Mouse (Mus musculus) neural tube, embryonic 14.5 days (tissue): Measurements from ENCODE around the gene Rogdi. TPM values are rescaled to one million over a fixed set of nuclear protein-coding genes. Genes with fewer than 3 reads are reported as not detected.

ENCODE experiments used
- ATAC-seq: fragments of 200-750 bp; cut with Nextera tagmentation; 2 replicates; pipeline ENCODE4 v1.8.0; 2017; ENCODE audit warnings: low read depth, mild to moderate bottlenecking, moderate TSS enrichment, moderate library complexity
- H3K27ac ChIP-seq: fragments of 300-500 bp; sonication (generic); 2 replicates; pipeline ENCODE4 v1.5.1; 2014; ENCODE audit warnings: low read depth, mild to moderate bottlenecking, control low read depth, low read length, moderate library complexity, mixed read lengths
- H3K27me3 ChIP-seq: fragments of 300-500 bp; sonication (generic); 2 replicates; pipeline ENCODE4 v1.6.1; 2014; ENCODE audit warnings: low read length; ENCODE audit not compliant: control insufficient read depth, insufficient read depth
- H3K36me3 ChIP-seq: fragments of 300-500 bp; sonication (generic); 2 replicates; pipeline ENCODE4 v1.6.1; 2014; ENCODE audit warnings: low read length, mixed read lengths; ENCODE audit not compliant: control insufficient read depth, insufficient read depth
- H3K4me1 ChIP-seq: fragments of 300-500 bp; sonication (generic); 2 replicates; pipeline ENCODE4 v1.6.1; 2014; ENCODE audit warnings: low read length; ENCODE audit not compliant: control insufficient read depth, insufficient read depth
- H3K4me2 ChIP-seq: fragments of 300-500 bp; sonication (generic); 2 replicates; pipeline ENCODE4 v1.6.1; 2014; ENCODE audit warnings: mild to moderate bottlenecking, low read depth, low read length, control low read depth
- H3K4me3 ChIP-seq: fragments of 300-500 bp; sonication (generic); 2 replicates; pipeline ENCODE4 v1.5.1; 2014; ENCODE audit warnings: low read depth, low read length, control low read depth, mixed read lengths
- H3K9ac ChIP-seq: fragments of 300-500 bp; sonication (generic); replicated peaks from 2 replicates; pipeline ENCODE4 v1.6.1; 2014; ENCODE audit warnings: low read depth, mild to moderate bottlenecking, control low read depth, low read length, mixed read lengths
- H3K9me3 ChIP-seq: fragments of 300-500 bp; sonication (generic); 2 replicates; pipeline ENCODE4 v1.6.1; 2016; ENCODE audit warnings: low read length; ENCODE audit not compliant: control insufficient read depth
- WGBS: fragments of 180-500 bp; shearing (Covaris S2); extraction: QIAGEN DNeasy Blood & Tissue Kit; methylation state at CpG from one replicate; pipeline ENCODE4 v1.1.7; 2014; 5-methylcytosine and 5-hydroxymethylcytosine counted together
- polyA plus RNA-seq: library from polyadenylated mRNA; unstranded; fragments of >200 nt; fragmentation: Nextera tagmentation; extraction: Ambion mirVana; gene quantifications from 2 replicates; pipeline ENCODE4 v1.2.1, GENCODE M21; 2014

The Rogdi gene
- polyA plus RNA-seq, 1 experiment from 2014 or later = 200 TPM

DNA sequence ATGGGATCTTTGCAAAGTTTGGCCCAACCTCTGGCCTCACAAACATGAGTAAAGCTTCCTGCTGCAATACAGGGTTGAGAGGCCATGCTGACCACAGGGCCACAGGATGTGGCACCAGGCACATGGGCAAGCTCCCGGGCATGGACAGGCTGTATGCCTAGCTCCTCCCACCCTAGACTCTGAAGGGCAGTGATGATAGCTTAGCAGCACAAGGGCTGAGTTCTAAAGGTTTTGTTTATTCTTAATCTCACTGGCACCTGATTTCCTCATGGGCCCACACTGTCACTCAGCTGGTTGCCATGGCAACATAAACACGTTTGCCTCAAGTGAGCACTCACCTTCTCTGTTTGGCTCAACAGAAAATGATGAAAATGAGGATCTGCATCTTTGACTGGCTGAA lies 16.5 kb upstream of the Rogdi start:
- Histone ChIP-seq H3K36me3 (peaks cover 91% of the 10 kb centered on the region), H3K9me3 (no peaks in the 10 kb centered on the region), H3K4me2 (no peak overlapping the region), H3K9ac (no peak overlapping the region), H3K27me3 (no peaks in the 10 kb centered on the region), H3K4me1 (no peaks in the 10 kb centered on the region), H3K4me3 (no peak overlapping the region), H3K27ac (no peak overlapping the region)
- ATAC-seq = no peak
- WGBS = 71% methylated on average over 2 of the region's 2 CpGs

DNA sequence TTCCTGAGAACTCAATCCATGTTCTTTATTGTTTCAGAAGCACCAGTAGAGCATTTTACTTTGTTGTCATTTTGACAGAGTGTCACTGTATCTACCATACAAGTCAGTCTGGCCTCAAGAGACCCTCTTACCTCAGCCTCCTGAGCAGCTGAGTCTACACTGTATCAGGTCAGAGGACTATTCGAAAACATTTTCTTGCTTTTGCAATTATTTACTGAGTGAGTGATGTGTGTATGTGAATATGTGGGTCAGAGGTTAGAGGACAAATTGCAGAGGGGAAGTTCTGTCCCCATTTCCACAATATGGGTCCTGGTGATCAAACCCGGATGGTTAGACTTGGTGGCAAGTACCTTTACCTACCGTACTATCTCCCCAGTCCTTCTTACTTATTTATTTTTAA lies 10.7 kb upstream of the Rogdi start:
- H3K4me1 ChIP-seq = no peaks in the 10 kb centered on the region
- no peak overlapping the region for H3K4me3 ChIP-seq
- no peak overlapping the region for H3K27ac ChIP-seq
- no peak overlapping the region for H3K4me2 ChIP-seq
- no peaks in the 10 kb centered on the region for H3K9me3 ChIP-seq
- 100% methylated on average over 3 of the region's 3 CpGs for WGBS
- H3K27me3 ChIP-seq = no peaks in the 10 kb centered on the region
- peaks cover 86% of the 10 kb centered on the region for H3K36me3 ChIP-seq
- no peak overlapping the region for H3K9ac ChIP-seq
- no peak for ATAC-seq

DNA sequence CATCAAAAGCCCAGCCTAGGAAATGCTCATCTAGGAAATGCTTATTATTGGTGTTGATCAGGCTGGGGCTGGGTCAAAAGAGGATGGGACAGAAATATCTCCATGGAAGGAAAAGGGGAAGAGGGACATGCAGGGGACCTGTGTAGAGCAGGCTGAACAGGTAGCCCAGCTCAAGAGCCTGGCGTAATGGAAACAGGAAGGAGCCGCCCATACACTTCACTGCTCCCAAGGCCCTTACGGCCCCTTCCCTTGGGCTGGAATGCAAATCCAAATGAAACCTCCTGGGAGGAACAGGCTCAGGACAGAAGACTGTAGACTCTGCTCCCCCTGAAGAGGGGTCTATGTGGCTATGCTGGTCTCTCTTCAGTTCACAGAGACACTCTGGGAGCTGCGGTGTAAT lies 1.2 kb upstream of the Rogdi start:
- Histone ChIP-seq H3K4me2 (no peak overlapping the region), H3K9me3 (no peaks in the 10 kb centered on the region), H3K9ac (no peak overlapping the region), H3K27ac (no peak overlapping the region), H3K4me3 (no peak overlapping the region), H3K36me3 (peaks cover 47% of the 10 kb centered on the region), H3K4me1 (peaks cover 9% of the 10 kb centered on the region; the same call in 1 of the 2 replicates), H3K27me3 (no peaks in the 10 kb centered on the region)
- ATAC-seq = no peak
- WGBS = 98% methylated on average over 4 of the region's 4 CpGs

DNA sequence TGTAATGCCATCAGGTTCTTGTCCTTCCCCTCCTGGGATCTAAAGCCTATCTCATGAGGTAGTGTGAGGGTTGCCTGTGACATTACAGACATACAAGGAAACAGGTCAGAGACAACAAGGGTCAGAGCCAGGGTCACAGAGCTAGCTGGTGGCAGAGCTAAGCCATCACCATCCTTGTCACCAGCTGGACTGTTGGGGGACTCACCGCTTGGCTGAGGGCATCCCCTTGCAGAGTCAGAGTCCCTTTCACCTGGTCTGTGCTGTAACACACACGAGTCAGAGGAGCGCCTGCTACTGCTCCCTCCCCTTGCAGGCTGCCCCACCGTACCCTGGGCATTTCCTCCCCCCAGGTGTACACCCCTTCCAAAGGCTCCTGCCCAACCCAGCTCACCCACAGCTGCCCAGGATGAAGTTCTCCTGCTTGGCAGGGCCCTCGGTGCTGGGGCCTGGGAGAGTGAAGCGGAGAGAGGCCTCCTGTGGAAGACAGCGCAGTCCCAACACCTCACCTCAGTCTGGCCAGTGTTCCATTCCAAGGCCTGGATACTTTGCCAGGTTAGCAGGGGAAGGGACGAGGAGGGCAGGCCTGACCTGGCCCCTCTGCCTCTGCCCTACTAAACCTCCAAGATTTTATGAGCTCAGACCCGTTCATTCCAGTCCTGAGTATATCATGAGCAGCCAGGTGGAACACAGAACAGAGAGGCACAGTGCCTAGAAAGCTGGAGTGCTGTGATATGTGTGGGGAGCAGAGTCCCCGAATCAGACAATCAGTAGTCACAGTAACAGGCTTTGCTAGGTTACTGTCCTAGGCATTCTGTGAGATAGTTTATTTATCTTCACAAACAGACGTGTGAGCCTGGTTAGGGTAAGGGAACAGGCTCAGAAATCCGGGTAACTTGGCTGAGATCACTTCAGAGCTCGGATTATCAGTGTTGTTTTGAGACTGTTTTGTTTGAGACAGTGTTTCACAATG lies 1.0 kb downstream of the Rogdi start:
- ATAC-seq = no peak
- Histone ChIP-seq H3K4me2 (peak overlapping the region; percentile 70), H3K27me3 (no peaks in the 10 kb centered on the region), H3K36me3 (peaks cover 26% of the 10 kb centered on the region), H3K4me3 (peak overlapping the region; percentile 65), H3K4me1 (peaks cover 9% of the 10 kb centered on the region; the same call in 1 of the 2 replicates), H3K9me3 (no peaks in the 10 kb centered on the region), H3K27ac (no peak overlapping the region), H3K9ac (peak overlapping the region; percentile 76; the same call in 1 of the 2 replicates)
- WGBS = 54% methylated on average over 13 of the region's 13 CpGs

DNA sequence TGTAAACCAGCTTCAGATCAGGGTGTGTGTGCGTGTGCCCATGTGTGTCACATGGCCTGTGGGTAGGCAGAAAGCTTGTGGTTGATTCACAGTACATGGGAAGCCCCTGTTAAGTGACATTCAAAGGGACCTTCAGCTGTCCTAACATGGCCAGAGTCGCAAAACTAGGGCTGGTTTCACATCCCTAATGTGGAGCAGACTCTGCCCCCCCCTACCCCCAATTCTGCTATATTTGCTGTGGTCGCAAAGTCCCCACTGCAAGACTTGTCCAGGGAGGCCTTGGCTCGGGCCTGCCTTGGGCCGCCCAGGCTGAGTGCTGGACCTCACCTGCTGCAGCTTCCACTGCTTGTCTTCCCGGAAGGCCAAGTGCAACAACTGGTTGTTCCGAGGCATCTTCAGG lies 2.1 kb downstream of the Rogdi start:
- Histone ChIP-seq H3K36me3 (peaks cover 18% of the 10 kb centered on the region), H3K9ac (no peak overlapping the region), H3K4me3 (no peak overlapping the region), H3K4me2 (no peak overlapping the region), H3K4me1 (peaks cover 9% of the 10 kb centered on the region; the same call in 1 of the 2 replicates), H3K27me3 (no peaks in the 10 kb centered on the region), H3K27ac (no peak overlapping the region), H3K9me3 (no peaks in the 10 kb centered on the region)
- 92% methylated on average over 7 of the region's 7 CpGs for WGBS
- no peak for ATAC-seq

DNA sequence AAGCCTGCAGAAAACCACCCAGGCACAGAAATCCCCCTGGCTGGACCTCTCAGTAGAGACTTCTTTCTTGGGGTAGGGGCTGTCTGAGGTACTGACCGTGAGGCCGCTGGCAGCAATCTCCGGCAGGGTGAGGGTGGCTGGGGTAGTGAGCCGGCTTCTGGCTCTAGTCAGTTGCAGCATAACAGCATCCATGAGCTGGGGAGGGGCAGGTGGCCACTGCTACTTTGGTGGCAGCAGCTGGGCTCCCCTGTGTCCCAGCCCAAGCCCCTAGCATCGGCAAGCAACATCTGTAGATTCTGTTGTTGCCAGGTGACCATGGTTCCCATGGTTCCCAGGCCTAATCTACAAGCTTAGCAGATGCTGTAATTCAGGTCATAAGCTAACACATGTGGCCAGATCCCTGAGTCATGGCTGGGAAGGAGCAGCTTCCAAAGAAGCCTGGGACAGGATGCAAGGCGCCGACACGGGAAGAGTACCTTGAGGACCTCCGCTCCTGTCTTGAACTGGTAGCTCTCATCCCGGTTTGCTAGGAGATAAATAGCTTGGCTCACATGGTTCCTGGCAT lies 2.9 kb downstream of the Rogdi start:
- no peak overlapping the region for H3K9ac ChIP-seq
- H3K4me1 ChIP-seq = peaks cover 9% of the 10 kb centered on the region; the same call in 1 of the 2 replicates
- H3K27ac ChIP-seq = no peak overlapping the region
- no peak overlapping the region for H3K4me2 ChIP-seq
- WGBS = 85% methylated on average over 10 of the region's 10 CpGs
- H3K27me3 ChIP-seq = no peaks in the 10 kb centered on the region
- ATAC-seq = no peak
- H3K36me3 ChIP-seq = peaks cover 9% of the 10 kb centered on the region
- H3K4me3 ChIP-seq = no peak overlapping the region
- H3K9me3 ChIP-seq = no peaks in the 10 kb centered on the region

DNA sequence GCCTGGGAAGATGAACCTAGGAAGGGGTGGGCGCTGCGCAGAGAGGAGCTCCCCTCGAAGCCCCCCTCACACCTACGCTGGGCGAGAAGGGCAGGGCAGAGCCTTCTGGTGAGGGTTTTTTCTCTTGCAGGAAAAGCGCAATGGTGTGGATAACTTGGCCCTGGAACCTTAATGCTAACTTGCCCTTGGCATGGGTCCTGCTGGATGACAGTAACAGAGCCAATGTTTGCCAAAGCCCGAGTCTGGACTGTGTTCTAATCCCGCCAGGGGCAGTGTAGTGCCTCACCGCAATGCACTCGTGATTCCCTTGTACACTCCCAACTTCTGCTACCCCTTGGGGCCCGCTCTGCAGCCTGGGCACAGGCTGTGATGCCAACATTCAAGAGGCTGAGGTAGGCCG lies 5.3 kb downstream of the Rogdi start:
- H3K9ac ChIP-seq = no peak overlapping the region

DNA sequence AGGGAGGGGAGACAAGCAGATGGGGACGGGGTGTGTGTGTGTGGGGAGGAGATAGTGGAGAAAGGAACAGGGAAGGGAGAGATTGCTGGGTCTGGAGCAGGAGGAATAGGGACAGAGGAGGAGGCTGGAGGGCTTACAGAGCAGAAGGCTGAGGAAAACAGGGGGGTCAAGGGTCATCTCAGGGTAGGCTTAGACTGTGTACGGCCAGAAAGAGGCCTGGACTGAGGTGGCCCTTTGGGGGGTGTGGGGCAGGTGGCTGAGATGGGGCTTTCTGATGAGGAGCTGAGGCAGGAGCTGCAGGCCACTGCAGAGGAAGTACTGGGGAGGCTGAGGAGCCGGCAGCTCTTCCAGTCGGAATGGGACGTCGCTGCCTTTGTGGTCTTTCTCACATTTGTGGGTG lies 5.9 kb downstream of the Rogdi start:
- H3K4me2 ChIP-seq = no peak overlapping the region
- no peak overlapping the region for H3K9ac ChIP-seq
- H3K27ac ChIP-seq = no peak overlapping the region
- no peaks in the 10 kb centered on the region for H3K9me3 ChIP-seq
- H3K36me3 ChIP-seq = no peaks in the 10 kb centered on the region
- peaks cover 6% of the 10 kb centered on the region; the same call in 1 of the 2 replicates for H3K4me1 ChIP-seq
- H3K27me3 ChIP-seq = no peaks in the 10 kb centered on the region
- 61% methylated on average over 6 of the region's 6 CpGs for WGBS
- ATAC-seq = no peak
- H3K4me3 ChIP-seq = no peak overlapping the region

More for the DNA sequence above, 5.3 kb downstream of the Rogdi start:
- no peaks in the 10 kb centered on the region for H3K27me3 ChIP-seq
- no peaks in the 10 kb centered on the region for H3K9me3 ChIP-seq
- no peaks in the 10 kb centered on the region for H3K36me3 ChIP-seq
- 88% methylated on average over 12 of the region's 12 CpGs for WGBS
- H3K4me1 ChIP-seq = peaks cover 9% of the 10 kb centered on the region; the same call in 1 of the 2 replicates
- ATAC-seq = no peak
- no peak overlapping the region for H3K27ac ChIP-seq
- H3K4me3 ChIP-seq = no peak overlapping the region
- H3K4me2 ChIP-seq = no peak overlapping the region

DNA sequence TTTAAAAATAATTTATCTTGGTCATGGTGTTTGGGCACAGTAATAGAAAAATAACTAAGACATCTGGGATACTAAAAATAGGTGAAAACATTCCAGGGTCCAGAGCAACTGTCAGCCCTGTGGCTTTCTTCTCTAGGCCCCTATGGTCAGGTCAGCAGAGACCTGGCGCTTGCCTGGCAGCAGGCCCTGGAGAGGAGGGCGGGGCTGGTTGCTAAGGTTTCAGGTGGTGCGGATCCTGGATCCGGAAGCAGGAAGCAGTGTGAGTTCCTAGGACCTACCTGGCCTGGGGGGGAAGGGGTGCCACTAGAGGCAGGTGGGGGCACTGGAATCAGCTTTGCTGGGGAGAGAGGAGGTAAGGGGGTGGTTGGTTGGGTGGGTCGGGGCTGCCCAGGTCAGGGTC lies 6.3 kb downstream of the Rogdi start, which contains the start of gene Smim22:
Gene Smim22, plus strand, starts transcription at position 222 of the 400 bp plus-strand sequence.
- H3K9me3 ChIP-seq = no peaks in the 10 kb centered on the region
- no peak for ATAC-seq
- H3K4me1 ChIP-seq = peaks cover 2% of the 10 kb centered on the region; the same call in 1 of the 2 replicates
- H3K36me3 ChIP-seq = no peaks in the 10 kb centered on the region
- no peaks in the 10 kb centered on the region for H3K27me3 ChIP-seq
- no peak within 1 kb of the TSS for H3K27ac ChIP-seq
- H3K9ac ChIP-seq = no peak within 1 kb of the TSS
- no peak within 1 kb of the TSS for H3K4me3 ChIP-seq
- H3K4me2 ChIP-seq = no peak within 1 kb of the TSS
- WGBS = 54% methylated on average over 5 of the region's 5 CpGs
